Mouse (Mus musculus) thymus, adult 2 months (tissue): ENCODE measurements around the gene Igfbp7. TPM values are rescaled to one million over a fixed set of nuclear protein-coding genes. Genes with fewer than 3 reads are reported as not detected.

Source experiments
- DNase-seq: peaks from one replicate; pipeline ENCODE4 v3.0.0; 2021
- H3K27ac ChIP-seq: fragments of 200-500 bp; 2 replicates; pipeline ENCODE4 v1.5.1; 2012; ENCODE audit warnings: low read length, control low read depth; ENCODE audit not compliant: control insufficient read depth, insufficient read depth
- H3K27me3 ChIP-seq: fragments of 200-500 bp; 2 replicates; pipeline ENCODE4 v1.6.1; 2012; ENCODE audit warnings: mild to moderate bottlenecking, low read length, moderate library complexity, mixed read lengths; ENCODE audit not compliant: control insufficient read depth, insufficient read depth
- H3K36me3 ChIP-seq: fragments of 200-500 bp; 2 replicates; pipeline ENCODE4 v1.6.1; 2012; ENCODE audit warnings: mild to moderate bottlenecking, low read length, moderate library complexity; ENCODE audit not compliant: control insufficient read depth, insufficient read depth
- H3K4me1 ChIP-seq: fragments of 200-500 bp; replicated peaks from 2 replicates; pipeline ENCODE4 v1.6.1; 2012; ENCODE audit warnings: low read length; ENCODE audit not compliant: control insufficient read depth, insufficient read depth
- H3K4me3 ChIP-seq: fragments of 200-500 bp; 2 replicates; pipeline ENCODE4 v1.5.1; 2012; ENCODE audit warnings: mild to moderate bottlenecking, low read length, control low read depth, moderate library complexity; ENCODE audit not compliant: control insufficient read depth, insufficient read depth
- CTCF ChIP-seq: fragments of 200-500 bp; IDR thresholded peaks from 2 replicates; pipeline ENCODE4 v1.5.1; 2012; ENCODE audit warnings: mild to moderate bottlenecking, control low read depth, low read length, moderate library complexity, borderline replicate concordance; ENCODE audit not compliant: control insufficient read depth, poor library complexity, insufficient read depth; ENCODE audit errors: extremely low read depth
- POLR2A ChIP-seq: fragments of 200-500 bp; IDR thresholded peaks from 2 replicates; pipeline ENCODE4 v1.6.1; 2012; ENCODE audit warnings: mild to moderate bottlenecking, low read length, control low read depth, moderate library complexity; ENCODE audit not compliant: control insufficient read depth, poor library complexity, insufficient read depth; ENCODE audit errors: extremely low read depth
- whole genome bisulfite sequencing: fragments of 180-500 bp; shearing (Covaris S2); methylation state at CpG from one replicate; pipeline ENCODE4 v1.1.7; 2018; 5-methylcytosine and 5-hydroxymethylcytosine counted together
- polyA plus RNA-seq: library from polyadenylated mRNA; depleted of rRNA; stranded (reverse); fragments of >200 nt; gene quantifications from 2 replicates; pipeline ENCODE4 v1.2.3, GENCODE M21; 2012; rRNA removed

The Igfbp7 gene
- polyA plus RNA-seq, 1 experiment, result 370 TPM

DNA sequence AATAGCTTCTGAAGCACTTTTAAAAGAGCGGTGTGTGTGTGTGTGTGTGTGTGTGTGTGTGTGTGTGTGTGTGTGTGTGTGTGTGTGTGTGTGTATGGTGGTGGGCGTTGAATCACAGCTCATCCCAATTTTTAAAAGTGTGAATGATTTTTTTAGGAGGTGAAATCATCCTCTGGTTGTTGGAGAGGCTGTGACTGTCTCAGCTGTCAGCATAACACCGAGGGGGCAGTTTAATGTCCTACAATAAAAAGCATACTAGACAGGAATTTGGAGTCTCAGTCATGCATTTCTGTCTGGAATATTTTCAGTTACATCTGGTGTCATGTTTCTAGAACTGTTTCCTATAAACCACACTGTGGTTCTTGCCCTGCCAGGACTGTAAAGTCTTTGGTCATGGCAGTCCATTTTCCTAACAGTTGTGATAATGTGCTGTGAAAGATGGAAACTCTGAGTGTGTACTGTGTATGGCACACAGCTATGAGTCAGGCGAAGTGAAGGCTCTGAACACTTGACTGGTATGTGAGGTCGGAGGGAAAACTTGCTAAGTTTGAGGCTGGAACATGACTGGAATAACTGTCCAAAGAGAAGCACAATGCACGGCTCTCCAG is 106.4 kb downstream of the Igfbp7 start:
- H3K27me3 ChIP-seq, result no peaks in the 10 kb centered on the region
- H3K4me1 ChIP-seq, result no peaks in the 10 kb centered on the region
- no peak overlapping the region for H3K4me3 ChIP-seq
- no peak overlapping the region for H3K27ac ChIP-seq
- no peak for DNase-seq
- TF ChIP-seq POLR2A, result no peak
- WGBS, result 93% methylated on average over 6 of the region's 6 CpGs
- H3K36me3 ChIP-seq, result peaks cover 25% of the 10 kb centered on the region

DNA sequence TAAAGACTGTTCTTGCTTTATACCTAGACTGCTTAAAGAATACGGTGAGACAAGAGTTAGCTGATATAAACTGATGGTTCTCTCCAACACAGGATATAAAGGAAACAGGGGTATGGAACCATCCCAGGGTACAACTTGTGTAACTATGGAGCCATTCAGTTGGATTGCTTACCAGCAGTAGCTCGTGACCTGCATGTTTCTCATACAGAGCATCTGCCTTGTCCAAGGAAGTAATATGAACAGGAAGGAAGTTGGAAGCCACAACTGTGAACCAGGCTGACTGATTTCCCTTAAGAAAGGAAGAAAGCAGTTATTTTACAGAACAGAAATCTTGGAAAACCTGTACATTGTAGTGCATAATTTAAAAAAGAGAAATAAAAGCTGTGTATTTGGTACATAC is 108.4 kb downstream of the Igfbp7 start:
- Histone ChIP-seq H3K4me3 (no peak overlapping the region), H3K27me3 (no peaks in the 10 kb centered on the region), H3K27ac (no peak overlapping the region), H3K4me1 (no peaks in the 10 kb centered on the region), H3K36me3 (peaks cover 18% of the 10 kb centered on the region)
- no peak for DNase-seq
- no peak for TF ChIP-seq CTCF
- no peak for TF ChIP-seq POLR2A
- WGBS, result 80% methylated on average over 2 of the region's 2 CpGs

Other genes starting within 250 kb of the Igfbp7 start
- gene Spink2, start 196.6 kb downstream of the Igfbp7 start, polyA plus RNA-seq, result 0.33 and 1.3 TPM in 2 replicates
- gene Rest, start 142.6 kb downstream of the Igfbp7 start, polyA plus RNA-seq, result 14.0 and 18.4 TPM in 2 replicates
- gene Noa1, start 98.0 kb downstream of the Igfbp7 start, polyA plus RNA-seq, result 23.1 and 27.9 TPM in 2 replicates
- gene Polr2b, start 97.9 kb downstream of the Igfbp7 start, polyA plus RNA-seq, result 25.8 and 30.4 TPM in 2 replicates